Mouse (Mus musculus) liver, embryonic 12.5 days (tissue): ENCODE data around the gene Paqr9. TPM values are rescaled to one million over a fixed set of nuclear protein-coding genes. Genes with fewer than 3 reads are reported as not detected.

Experiments
- ATAC-seq: fragments of 200-750 bp; cut with Nextera tagmentation; 2 replicates; pipeline ENCODE4 v1.8.0; 2017; ENCODE audit warnings: moderate number of reproducible peaks, mild to moderate bottlenecking, moderate library complexity
- H3K27ac ChIP-seq: fragments of 300-500 bp; sonication (generic); 2 replicates; pipeline ENCODE4 v1.5.1; 2016; ENCODE audit warnings: mild to moderate bottlenecking
- H3K27me3 ChIP-seq: fragments of 300-500 bp; sonication (generic); replicated peaks from 2 replicates; pipeline ENCODE4 v1.6.1; 2016; ENCODE audit warnings: mild to moderate bottlenecking, moderate library complexity
- H3K36me3 ChIP-seq: fragments of 300-500 bp; sonication (generic); 2 replicates; pipeline ENCODE4 v1.6.1; 2016; ENCODE audit warnings: mild to moderate bottlenecking, moderate library complexity
- H3K4me1 ChIP-seq: fragments of 300-500 bp; sonication (generic); 2 replicates; pipeline ENCODE4 v1.6.1; 2016
- H3K4me2 ChIP-seq: fragments of 300-500 bp; sonication (generic); 2 replicates; pipeline ENCODE4 v1.6.1; 2016; ENCODE audit warnings: mild to moderate bottlenecking, moderate library complexity
- H3K4me3 ChIP-seq: fragments of 300-500 bp; sonication (generic); 2 replicates; pipeline ENCODE4 v1.5.1; 2016; ENCODE audit warnings: mild to moderate bottlenecking, moderate library complexity
- H3K9ac ChIP-seq: fragments of 300-500 bp; sonication (generic); 2 replicates; pipeline ENCODE4 v1.6.1; 2016; ENCODE audit warnings: mild to moderate bottlenecking, moderate library complexity
- H3K9me3 ChIP-seq: fragments of 300-500 bp; sonication (generic); replicated peaks from 2 replicates; pipeline ENCODE4 v1.6.1; 2016; ENCODE audit warnings: mild to moderate bottlenecking, moderate library complexity
- WGBS: fragments of 180-500 bp; shearing (Covaris S2); methylation state at CpG from one replicate; pipeline ENCODE4 v1.1.7; 2016; ENCODE audit not compliant: insufficient replicate concordance; 5-methylcytosine and 5-hydroxymethylcytosine counted together
- polyA plus RNA-seq: library from polyadenylated mRNA; unstranded; fragments of >200 nt; fragmentation: Nextera tagmentation; extraction: Ambion mirVana; gene quantifications from 2 replicates; pipeline ENCODE4 v1.2.1, GENCODE M21; 2016

The Paqr9 gene
- polyA plus RNA-seq, 1 experiment from 2014 or later: 14.2 TPM

DNA sequence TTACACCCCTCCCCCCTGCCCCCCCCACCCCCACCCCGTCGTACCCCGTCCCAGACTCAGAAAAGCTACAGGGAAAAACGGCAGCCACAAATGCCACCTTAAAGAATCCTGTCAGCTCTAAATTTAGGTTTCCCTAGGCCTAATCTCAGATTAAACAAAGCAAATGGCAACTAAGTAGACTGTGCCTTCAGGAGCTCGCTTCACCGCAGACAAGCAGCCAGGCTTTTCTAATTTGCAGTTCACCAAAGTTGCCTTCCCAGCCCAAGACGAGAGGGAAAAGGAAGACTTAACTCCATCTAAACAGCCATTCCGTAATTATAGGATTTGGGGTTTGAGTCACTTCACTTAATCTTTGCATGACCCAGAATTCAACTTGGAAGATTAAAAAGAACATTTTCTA lies 23.1 kb downstream of the Paqr9 start:
- Histone ChIP-seq H3K9ac (no peak overlapping the region), H3K9me3 (no peaks in the 10 kb centered on the region), H3K4me2 (peak overlapping the region; percentile 39), H3K36me3 (no peaks in the 10 kb centered on the region), H3K4me3 (no peak overlapping the region), H3K27me3 (peaks cover 36% of the 10 kb centered on the region), H3K4me1 (0 out of 2 replicates have a peak, but pooled peaks cover 5% of the 10 kb centered on the region), H3K27ac (peak overlapping the region; percentile 59; the same call in 1 of the 2 replicates)
- no peak for ATAC-seq
- 21% methylated on average over 8 of the region's 8 CpGs for WGBS

DNA sequence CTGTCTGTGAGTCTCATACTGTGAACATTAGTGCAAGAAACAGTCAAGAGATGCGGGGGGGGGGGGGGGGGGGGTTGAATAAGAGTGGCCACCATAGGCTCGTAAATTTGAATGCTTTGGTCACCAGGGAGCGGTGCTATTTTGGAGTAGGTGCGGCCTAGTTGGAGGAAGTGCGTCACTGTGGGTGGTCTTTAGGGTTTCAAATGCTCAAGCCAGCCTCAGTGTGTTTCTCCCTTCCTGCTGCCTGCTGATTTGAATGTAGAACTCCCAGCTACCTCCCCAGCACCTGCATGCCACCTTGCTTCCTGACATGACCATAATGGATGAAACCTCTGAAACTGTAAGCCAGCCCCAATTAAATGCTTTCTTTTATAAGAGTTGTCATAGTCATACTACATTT lies 26.6 kb downstream of the Paqr9 start:
- H3K4me3 ChIP-seq: no peak overlapping the region
- no peaks in the 10 kb centered on the region for H3K9me3 ChIP-seq
- H3K9ac ChIP-seq: no peak overlapping the region
- no peak overlapping the region for H3K27ac ChIP-seq
- H3K36me3 ChIP-seq: no peaks in the 10 kb centered on the region
- no peak overlapping the region for H3K4me2 ChIP-seq
- peaks cover 22% of the 10 kb centered on the region for H3K27me3 ChIP-seq
- WGBS: 76% methylated on average over 5 of the region's 5 CpGs
- no peak for ATAC-seq
- 0 out of 2 replicates have a peak, but pooled peaks cover 5% of the 10 kb centered on the region for H3K4me1 ChIP-seq

DNA sequence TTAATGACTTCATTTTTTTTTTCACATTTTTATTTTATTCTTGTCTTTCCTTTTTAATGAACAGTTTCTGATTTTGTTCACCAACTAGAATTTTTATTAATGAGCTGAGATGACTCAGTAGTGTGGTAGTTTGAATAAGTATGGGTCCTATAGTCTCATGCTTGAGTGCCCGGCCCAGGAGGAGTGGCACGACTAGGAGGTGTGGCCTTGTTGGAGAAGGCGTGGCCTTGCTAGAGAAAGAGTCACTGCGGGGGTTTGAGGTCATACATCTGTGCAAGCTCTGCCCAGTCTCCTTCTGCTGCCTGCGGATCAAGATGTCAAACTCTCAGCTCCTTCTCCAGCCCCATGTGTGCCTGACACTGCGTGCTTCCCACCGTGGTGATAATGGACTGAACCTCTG lies 28.6 kb downstream of the Paqr9 start:
- Histone ChIP-seq H3K4me2 (no peak overlapping the region), H3K36me3 (no peaks in the 10 kb centered on the region), H3K9ac (no peak overlapping the region), H3K4me1 (no peaks in the 10 kb centered on the region), H3K9me3 (no peaks in the 10 kb centered on the region), H3K27me3 (peaks cover 5% of the 10 kb centered on the region; the same call in 1 of the 2 replicates), H3K4me3 (no peak overlapping the region), H3K27ac (no peak overlapping the region)
- ATAC-seq: 0 out of 2 replicates have a peak, but pooled peaks have one; percentile 10
- 78% methylated on average over 7 of the region's 7 CpGs for WGBS

DNA sequence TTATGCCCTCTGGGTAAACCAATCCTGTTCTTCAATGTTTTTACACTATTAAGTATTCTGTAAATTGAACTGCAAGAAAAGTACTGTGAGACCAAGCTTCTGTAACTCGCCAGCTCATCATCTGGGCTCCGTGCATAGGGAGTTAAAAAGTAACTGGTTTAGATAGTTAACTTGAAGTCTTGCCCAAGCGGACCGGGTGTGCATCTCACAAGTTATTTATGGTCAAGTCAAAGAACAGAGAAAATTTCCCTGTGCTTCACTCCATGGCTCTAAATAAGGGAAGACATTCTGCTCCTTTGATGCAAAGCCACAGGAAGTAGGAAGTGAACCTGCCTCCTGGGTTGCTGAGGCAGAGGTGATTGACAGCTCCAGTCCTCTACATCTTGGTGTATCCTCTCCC lies 34.8 kb downstream of the Paqr9 start:
- no peak for ATAC-seq
- Histone ChIP-seq H3K36me3 (no peaks in the 10 kb centered on the region), H3K9ac (no peak overlapping the region), H3K4me3 (no peak overlapping the region), H3K9me3 (no peaks in the 10 kb centered on the region), H3K4me2 (no peak overlapping the region), H3K27ac (no peak overlapping the region), H3K4me1 (no peaks in the 10 kb centered on the region), H3K27me3 (peaks cover 11% of the 10 kb centered on the region)
- 65% methylated on average over 4 of the region's 4 CpGs for WGBS

DNA sequence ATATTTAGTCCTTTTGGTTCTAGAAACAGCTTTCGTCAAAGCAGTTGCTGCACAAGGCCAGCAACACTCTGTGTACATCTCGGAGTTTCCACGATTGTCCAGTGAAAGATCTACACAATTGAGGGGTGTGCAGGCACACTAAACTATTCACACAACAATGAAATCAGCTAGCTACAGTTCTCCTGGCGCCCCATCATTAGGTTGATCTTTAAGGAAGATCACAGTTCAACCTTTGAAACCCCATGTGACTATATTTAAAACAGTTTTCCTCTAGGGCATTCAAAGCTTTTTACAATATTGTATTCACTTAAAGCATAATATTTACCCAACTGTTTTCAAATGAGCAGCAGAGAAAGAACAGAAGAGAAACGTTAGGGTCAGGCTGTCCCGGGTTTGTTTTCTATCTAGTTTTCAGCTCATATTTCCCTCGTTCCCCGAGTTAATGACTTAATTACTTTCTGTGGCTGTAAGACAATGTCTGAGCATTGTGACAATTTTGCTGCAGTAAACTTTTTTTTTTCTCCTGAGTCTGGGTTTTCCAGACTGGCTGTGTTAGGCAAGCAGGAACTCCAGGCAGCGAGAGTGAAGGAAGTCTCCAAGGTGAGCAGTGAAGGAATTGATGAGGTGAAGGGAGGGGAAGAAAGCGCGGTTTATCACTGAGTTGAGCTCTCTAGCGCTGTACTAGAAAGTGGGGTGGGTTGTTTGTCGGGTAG lies 38.2 kb downstream of the Paqr9 start:
- Histone ChIP-seq H3K9ac (no peak overlapping the region), H3K36me3 (no peaks in the 10 kb centered on the region), H3K27ac (no peak overlapping the region), H3K27me3 (peaks cover 11% of the 10 kb centered on the region), H3K9me3 (no peaks in the 10 kb centered on the region), H3K4me3 (no peak overlapping the region), H3K4me2 (0 out of 2 replicates have a peak overlapping the region, but pooled peaks have one; percentile 7), H3K4me1 (no peaks in the 10 kb centered on the region)
- ATAC-seq: no peak
- WGBS: 54% methylated on average over 13 of the region's 13 CpGs

DNA sequence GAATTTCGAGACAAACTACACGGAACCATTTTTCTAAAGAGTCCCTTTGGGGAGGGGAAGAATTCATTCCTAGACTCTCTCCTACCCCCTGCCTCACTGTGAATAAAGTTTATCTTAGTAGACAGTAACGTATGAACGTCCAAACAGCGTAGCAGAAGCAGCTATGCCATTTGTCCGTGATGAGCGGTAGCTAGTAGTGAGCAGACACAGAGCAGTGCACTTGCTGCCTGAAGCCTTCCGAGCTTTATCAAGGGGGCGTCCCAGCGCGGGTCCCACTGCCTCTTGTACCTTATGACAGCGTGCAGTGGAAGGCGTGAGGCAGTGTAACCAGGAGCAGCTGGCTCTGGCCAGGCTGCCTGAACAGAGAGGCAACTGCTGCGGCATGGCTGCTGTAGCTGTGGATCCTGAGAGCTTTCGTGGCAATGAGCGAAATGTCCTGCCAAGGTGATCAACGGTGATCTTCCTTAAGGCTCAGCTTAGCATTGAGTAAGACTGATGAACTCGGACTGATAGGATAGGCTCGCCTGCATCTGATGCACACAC lies 38.8 kb downstream of the Paqr9 start:
- Histone ChIP-seq H3K4me3 (no peak overlapping the region), H3K9ac (no peak overlapping the region), H3K27ac (no peak overlapping the region), H3K9me3 (no peaks in the 10 kb centered on the region), H3K4me2 (0 out of 2 replicates have a peak overlapping the region, but pooled peaks have one; percentile 7), H3K27me3 (peaks cover 11% of the 10 kb centered on the region), H3K36me3 (no peaks in the 10 kb centered on the region), H3K4me1 (no peaks in the 10 kb centered on the region)
- 46% methylated on average over 19 of the region's 19 CpGs for WGBS
- ATAC-seq: no peak

DNA sequence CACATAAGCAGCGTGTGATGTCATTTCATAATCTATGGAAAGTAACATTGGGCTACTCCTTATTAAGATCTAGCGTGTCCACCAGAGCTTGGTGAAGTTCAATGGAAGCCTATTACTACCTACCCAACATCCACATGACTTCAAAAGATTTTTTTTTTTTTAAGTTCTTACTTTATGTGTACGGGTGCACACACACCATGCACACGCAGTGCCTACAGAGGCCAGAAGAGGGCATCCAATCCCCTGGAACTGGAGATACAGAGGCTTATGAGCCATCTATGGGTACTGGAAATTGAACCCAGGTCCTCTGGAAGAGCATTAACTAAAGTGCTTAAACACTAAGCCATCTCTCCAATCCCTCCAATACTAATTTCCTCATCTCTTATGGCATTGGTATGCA lies 39.9 kb downstream of the Paqr9 start:
- Histone ChIP-seq H3K4me1 (no peaks in the 10 kb centered on the region), H3K9me3 (no peaks in the 10 kb centered on the region), H3K4me2 (no peak overlapping the region), H3K9ac (no peak overlapping the region), H3K36me3 (no peaks in the 10 kb centered on the region), H3K4me3 (no peak overlapping the region), H3K27me3 (peaks cover 11% of the 10 kb centered on the region), H3K27ac (no peak overlapping the region)
- no peak for ATAC-seq
- 64% methylated on average over 4 of the region's 4 CpGs for WGBS

DNA sequence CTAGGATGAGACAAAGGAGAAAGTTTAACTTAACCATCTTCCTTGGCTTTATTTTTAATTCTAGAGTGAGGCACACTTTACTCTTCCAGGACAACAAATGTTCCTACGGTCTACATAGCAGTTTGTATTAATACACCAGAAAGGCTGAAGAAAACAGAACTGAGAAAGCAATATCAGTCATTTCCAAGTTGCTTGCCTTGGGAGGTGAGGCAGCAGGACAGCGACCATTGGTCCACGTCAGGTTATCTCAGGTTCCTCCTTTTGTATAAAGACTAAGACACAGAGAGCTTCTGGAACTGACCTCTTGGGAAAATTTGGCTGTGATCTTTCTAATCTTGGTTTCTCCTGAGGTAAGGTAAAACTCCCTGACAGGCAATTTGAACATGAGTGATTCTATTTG lies 43.4 kb downstream of the Paqr9 start:
- H3K27me3 ChIP-seq: peaks cover 18% of the 10 kb centered on the region

DNA sequence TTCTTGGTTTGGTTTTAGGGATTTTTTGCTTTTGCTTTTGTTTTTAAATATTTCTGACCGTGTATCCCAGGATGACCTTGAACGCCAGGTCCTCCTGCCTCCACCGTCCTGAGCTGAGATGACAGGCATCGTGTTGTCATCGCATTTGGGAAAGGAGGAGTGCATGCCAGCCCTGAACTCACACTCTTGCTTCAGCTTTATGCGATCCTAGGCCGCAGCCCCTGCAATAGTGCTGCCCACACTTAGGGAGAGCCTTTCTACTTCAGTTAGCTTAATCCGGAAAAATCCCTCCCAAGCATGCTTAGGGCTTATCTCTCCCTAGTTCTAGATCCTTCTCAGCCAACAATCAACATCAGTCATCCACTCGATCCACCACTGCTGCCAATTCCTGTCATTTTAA lies 43.9 kb downstream of the Paqr9 start:
- H3K4me3 ChIP-seq: no peak overlapping the region
- H3K9me3 ChIP-seq: no peaks in the 10 kb centered on the region
- H3K27me3 ChIP-seq: peaks cover 13% of the 10 kb centered on the region
- no peak for ATAC-seq
- no peaks in the 10 kb centered on the region for H3K4me1 ChIP-seq
- no peak overlapping the region for H3K4me2 ChIP-seq
- H3K36me3 ChIP-seq: no peaks in the 10 kb centered on the region
- WGBS: 64% methylated on average over 9 of the region's 9 CpGs
- H3K9ac ChIP-seq: no peak overlapping the region
- H3K27ac ChIP-seq: no peak overlapping the region

More for the DNA sequence above, 43.4 kb downstream of the Paqr9 start:
- Histone ChIP-seq H3K9me3 (no peaks in the 10 kb centered on the region), H3K9ac (no peak overlapping the region), H3K4me1 (no peaks in the 10 kb centered on the region), H3K4me2 (no peak overlapping the region), H3K27ac (no peak overlapping the region), H3K4me3 (no peak overlapping the region), H3K36me3 (no peaks in the 10 kb centered on the region)
- no peak for ATAC-seq
- WGBS: 59% methylated on average over 3 of the region's 3 CpGs

DNA sequence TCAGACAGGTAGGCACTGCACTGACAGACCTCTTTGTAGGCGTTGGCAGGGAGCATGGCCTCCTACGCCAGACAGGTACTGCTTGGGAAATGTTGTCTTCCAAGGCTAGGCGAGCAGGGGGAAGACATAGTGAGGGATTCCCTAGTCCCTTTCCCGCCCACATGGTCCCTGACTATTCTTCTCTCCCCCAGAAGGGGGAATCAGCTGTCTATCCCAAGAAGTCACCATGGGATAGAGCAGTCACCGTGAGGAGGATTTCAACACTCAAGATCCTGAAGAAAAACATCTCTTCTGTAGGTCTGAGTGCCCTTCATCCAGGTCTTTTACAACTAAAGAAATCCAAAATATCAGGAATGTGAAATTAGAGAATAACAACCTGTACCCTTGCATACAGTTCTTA lies 47.7 kb downstream of the Paqr9 start:
- Histone ChIP-seq H3K4me2 (no peak overlapping the region), H3K9ac (no peak overlapping the region), H3K9me3 (no peaks in the 10 kb centered on the region), H3K4me3 (no peak overlapping the region), H3K4me1 (no peaks in the 10 kb centered on the region), H3K36me3 (no peaks in the 10 kb centered on the region), H3K27me3 (peaks cover 8% of the 10 kb centered on the region; the same call in 1 of the 2 replicates), H3K27ac (no peak overlapping the region)
- no peak for ATAC-seq
- 63% methylated on average over 5 of the region's 5 CpGs for WGBS

DNA sequence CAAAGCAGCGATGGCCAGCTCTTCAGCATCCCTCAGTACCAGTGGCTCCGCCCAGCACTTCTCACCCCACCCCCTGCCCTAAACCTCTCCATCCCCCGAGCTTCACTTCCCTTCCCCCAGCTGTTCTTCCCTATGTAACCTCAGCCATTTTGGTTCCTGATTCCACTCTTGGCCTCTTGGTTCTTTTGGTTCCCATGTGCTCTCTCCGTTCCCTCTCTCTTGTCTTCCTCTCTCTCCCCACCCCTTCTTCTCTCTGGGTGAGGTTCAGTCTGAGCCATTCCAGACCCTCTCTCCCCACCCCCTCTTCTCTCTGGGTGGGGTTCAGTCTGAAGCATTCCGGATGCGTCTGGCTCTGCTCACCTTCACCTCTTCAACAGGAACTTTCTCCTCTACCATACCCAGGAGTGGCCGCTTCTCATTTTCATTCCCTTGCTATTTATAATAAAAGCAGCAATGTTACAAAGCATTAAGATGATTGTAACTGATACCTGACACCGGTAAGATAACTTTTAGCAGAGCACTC lies 52.9 kb downstream of the Paqr9 start:
- ATAC-seq: no peak
- 60% methylated on average over 8 of the region's 8 CpGs for WGBS
- Histone ChIP-seq H3K9ac (no peak overlapping the region), H3K4me3 (no peak overlapping the region), H3K27me3 (no peaks in the 10 kb centered on the region), H3K36me3 (no peaks in the 10 kb centered on the region), H3K27ac (no peak overlapping the region), H3K9me3 (no peaks in the 10 kb centered on the region), H3K4me1 (no peaks in the 10 kb centered on the region), H3K4me2 (no peak overlapping the region)

DNA sequence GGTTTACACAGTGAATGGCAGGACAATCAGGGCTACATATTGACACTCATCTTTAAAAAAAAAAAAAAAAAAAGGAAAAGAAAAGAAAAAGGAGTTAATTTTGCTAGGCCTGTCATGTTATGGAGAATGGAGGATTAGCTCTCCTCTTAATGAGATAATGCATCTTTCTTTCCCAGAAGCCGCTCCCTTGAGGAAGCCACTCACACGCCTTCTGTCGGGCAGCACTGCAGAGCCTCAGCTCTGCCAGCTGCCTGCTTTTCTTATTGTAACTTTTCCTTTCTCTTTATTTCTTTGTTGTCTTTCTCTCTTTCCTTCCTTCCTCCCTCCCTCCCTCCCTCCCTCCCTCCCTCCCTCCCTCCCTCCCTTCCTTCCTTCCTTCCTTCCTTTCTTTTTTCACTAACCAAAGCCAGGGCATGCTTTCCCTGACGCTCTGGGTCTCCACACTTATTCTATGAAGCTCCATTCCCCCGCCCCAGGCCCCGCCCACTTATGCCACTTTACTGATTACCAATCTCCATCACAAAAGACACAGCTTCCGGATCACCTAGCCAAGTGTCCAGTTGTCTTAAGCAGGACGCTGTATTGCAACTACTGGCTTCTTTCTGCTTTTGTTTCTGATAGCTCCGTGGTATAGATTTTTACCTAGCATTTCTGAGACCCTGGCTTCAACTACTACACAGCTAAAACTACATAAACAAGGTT lies 54.1 kb downstream of the Paqr9 start:
- no peaks in the 10 kb centered on the region for H3K4me1 ChIP-seq
- H3K27me3 ChIP-seq: no peaks in the 10 kb centered on the region
- no peak overlapping the region for H3K9ac ChIP-seq
- WGBS: 31% methylated on average over 9 of the region's 9 CpGs
- ATAC-seq: no peak
- no peak overlapping the region for H3K4me3 ChIP-seq
- no peak overlapping the region for H3K4me2 ChIP-seq
- H3K9me3 ChIP-seq: no peaks in the 10 kb centered on the region
- no peaks in the 10 kb centered on the region for H3K36me3 ChIP-seq
- H3K27ac ChIP-seq: no peak overlapping the region
